Mouse (Mus musculus): ENCODE measurements around the gene Gpr107. TPM values are rescaled to one million over a fixed set of nuclear protein-coding genes. Genes with fewer than 3 reads are reported as not detected.

Gpr107 gene
- polyA plus RNA-seq, 1 experiment from 2014 or later = 41.4 TPM

- no peak for ATAC-seq (ENCODE audit: low FRiP score)
- 41% methylated on average over 3 of the region's 3 CpGs for WGBS
- peak overlapping the region; percentile 90; the same call in 1 of the 2 replicates for H3K9ac ChIP-seq
Measured at GRCm38 (mm10) chr2:31142505-31142904, 9.6 kb upstream of the Gpr107 start.

GRCm38 (mm10) chr2:31143326-31143725 is 8.8 kb upstream of the Gpr107 start:
- Histone ChIP-seq H3K27me3 (peaks cover 33% of the 10 kb centered on the region; the same call in 1 of the 2 replicates), H3K9ac (no peak overlapping the region), H3K36me3 (replicated peaks) (peaks cover 10% of the 10 kb centered on the region), H3K4me1 (peaks cover 18% of the 10 kb centered on the region), H3K4me3 (replicated peaks) (no peak overlapping the region), H3K4me2 (no peak overlapping the region), H3K27ac (no peak overlapping the region), H3K9me3 (no peaks in the 10 kb centered on the region)
- 78% methylated on average over 6 of the region's 6 CpGs for WGBS
- no peak for ATAC-seq (ENCODE audit: low FRiP score)

More at GRCm38 (mm10) chr2:31142505-31142904, 9.6 kb upstream of the Gpr107 start:
- peak overlapping the region; percentile 84 for H3K4me3 ChIP-seq (replicated peaks)
- peaks cover 33% of the 10 kb centered on the region; the same call in 1 of the 2 replicates for H3K27me3 ChIP-seq
- H3K4me2 ChIP-seq = peak overlapping the region; percentile 94
- peaks cover 18% of the 10 kb centered on the region for H3K4me1 ChIP-seq
- no peaks in the 10 kb centered on the region for H3K9me3 ChIP-seq
- H3K27ac ChIP-seq = 0 out of 2 replicates have a peak overlapping the region, but pooled peaks have one; percentile 25
- H3K36me3 ChIP-seq (replicated peaks) = peaks cover 10% of the 10 kb centered on the region

GRCm38 (mm10) chr2:31143768-31144695 is 8.1 kb upstream of the Gpr107 start:
- H3K4me3 ChIP-seq (replicated peaks) = no peak overlapping the region
- no peak for ATAC-seq (ENCODE audit: low FRiP score)
- H3K4me1 ChIP-seq = peaks cover 18% of the 10 kb centered on the region
- H3K36me3 ChIP-seq (replicated peaks) = peaks cover 10% of the 10 kb centered on the region
- no peaks in the 10 kb centered on the region for H3K9me3 ChIP-seq
- H3K9ac ChIP-seq = no peak overlapping the region
- no peak overlapping the region for H3K4me2 ChIP-seq
- WGBS = 80% methylated on average over 16 of the region's 16 CpGs
- no peak overlapping the region for H3K27ac ChIP-seq
- H3K27me3 ChIP-seq = peaks cover 33% of the 10 kb centered on the region; the same call in 1 of the 2 replicates

DNA sequence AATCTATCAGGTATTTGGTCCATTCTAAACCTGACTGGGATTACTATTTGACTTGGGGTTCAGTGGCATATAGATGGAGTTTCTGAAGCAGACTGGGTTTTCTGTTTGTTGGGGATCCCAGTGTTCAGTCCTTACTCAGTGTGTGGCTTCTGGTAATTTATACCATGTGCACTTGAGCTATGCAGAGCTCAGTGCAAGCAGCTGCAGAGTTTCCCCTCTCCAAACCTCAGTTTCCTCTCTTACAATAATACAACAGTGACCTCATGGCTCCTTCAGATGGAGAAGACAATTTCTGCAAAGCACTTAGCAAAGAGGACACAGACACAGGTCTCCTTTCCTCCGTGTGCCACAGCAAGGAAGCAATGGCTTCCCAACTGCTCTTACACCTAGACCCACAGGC is 7.2 kb upstream of the Gpr107 start:
- H3K4me3 ChIP-seq (replicated peaks) = no peak overlapping the region
- H3K4me2 ChIP-seq = no peak overlapping the region
- 76% methylated on average over 1 of the region's 1 CpGs for WGBS
- no peak for ATAC-seq (ENCODE audit: low FRiP score)
- peaks cover 10% of the 10 kb centered on the region for H3K36me3 ChIP-seq (replicated peaks)
- no peak overlapping the region for H3K9ac ChIP-seq
- H3K27ac ChIP-seq = no peak overlapping the region
- no peaks in the 10 kb centered on the region for H3K9me3 ChIP-seq
- peaks cover 18% of the 10 kb centered on the region for H3K4me1 ChIP-seq
- H3K27me3 ChIP-seq = peaks cover 31% of the 10 kb centered on the region; the same call in 1 of the 2 replicates

GRCm38 (mm10) chr2:31147054-31147453 is 5.1 kb upstream of the Gpr107 start:
- Histone ChIP-seq H3K4me2 (no peak overlapping the region), H3K27ac (no peak overlapping the region), H3K9me3 (no peaks in the 10 kb centered on the region), H3K9ac (no peak overlapping the region), H3K4me1 (peaks cover 15% of the 10 kb centered on the region), H3K4me3 (replicated peaks) (no peak overlapping the region), H3K27me3 (peaks cover 19% of the 10 kb centered on the region; the same call in 1 of the 2 replicates), H3K36me3 (replicated peaks) (peaks cover 10% of the 10 kb centered on the region)
- 89% methylated on average over 7 of the region's 7 CpGs for WGBS
- no peak for ATAC-seq (ENCODE audit: low FRiP score)

DNA sequence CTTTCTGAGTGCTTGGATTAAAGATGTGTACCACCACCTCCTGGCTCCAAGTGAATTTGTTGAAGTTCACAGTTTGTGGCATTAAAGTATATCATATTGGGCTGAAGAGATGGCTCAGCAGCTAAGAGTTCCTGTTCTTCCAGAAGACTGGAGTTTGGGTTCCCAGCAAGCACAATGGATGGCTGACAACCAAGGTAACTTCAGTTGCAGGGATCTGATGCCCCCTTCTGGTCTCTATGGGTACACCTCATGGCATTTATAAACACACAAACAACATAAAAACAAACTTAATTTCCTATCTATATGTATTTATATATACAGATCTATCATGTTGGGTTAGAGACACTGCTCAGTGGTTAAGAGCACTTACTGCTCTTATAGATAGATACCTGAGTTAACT is 1.4 kb upstream of the Gpr107 start:
- H3K4me2 ChIP-seq = no peak overlapping the region
- H3K9me3 ChIP-seq = no peaks in the 10 kb centered on the region
- peaks cover 26% of the 10 kb centered on the region for H3K4me1 ChIP-seq
- ATAC-seq (ENCODE audit: low FRiP score) = no peak
- H3K36me3 ChIP-seq (replicated peaks) = peaks cover 10% of the 10 kb centered on the region
- H3K27me3 ChIP-seq = no peaks in the 10 kb centered on the region
- no peak overlapping the region for H3K9ac ChIP-seq
- H3K27ac ChIP-seq = no peak overlapping the region
- no peak overlapping the region for H3K4me3 ChIP-seq (replicated peaks)

GRCm38 (mm10) chr2:31156846-31157245 is 4.7 kb downstream of the Gpr107 start:
- Histone ChIP-seq H3K4me2 (no peak overlapping the region), H3K27me3 (no peaks in the 10 kb centered on the region), H3K4me3 (replicated peaks) (no peak overlapping the region), H3K36me3 (replicated peaks) (peaks cover 5% of the 10 kb centered on the region; the same call in 1 of the 2 replicates), H3K4me1 (peaks cover 17% of the 10 kb centered on the region), H3K9me3 (no peaks in the 10 kb centered on the region), H3K9ac (no peak overlapping the region), H3K27ac (no peak overlapping the region)
- no peak for ATAC-seq (ENCODE audit: low FRiP score)
- WGBS = 93% methylated on average over 3 of the region's 3 CpGs

DNA sequence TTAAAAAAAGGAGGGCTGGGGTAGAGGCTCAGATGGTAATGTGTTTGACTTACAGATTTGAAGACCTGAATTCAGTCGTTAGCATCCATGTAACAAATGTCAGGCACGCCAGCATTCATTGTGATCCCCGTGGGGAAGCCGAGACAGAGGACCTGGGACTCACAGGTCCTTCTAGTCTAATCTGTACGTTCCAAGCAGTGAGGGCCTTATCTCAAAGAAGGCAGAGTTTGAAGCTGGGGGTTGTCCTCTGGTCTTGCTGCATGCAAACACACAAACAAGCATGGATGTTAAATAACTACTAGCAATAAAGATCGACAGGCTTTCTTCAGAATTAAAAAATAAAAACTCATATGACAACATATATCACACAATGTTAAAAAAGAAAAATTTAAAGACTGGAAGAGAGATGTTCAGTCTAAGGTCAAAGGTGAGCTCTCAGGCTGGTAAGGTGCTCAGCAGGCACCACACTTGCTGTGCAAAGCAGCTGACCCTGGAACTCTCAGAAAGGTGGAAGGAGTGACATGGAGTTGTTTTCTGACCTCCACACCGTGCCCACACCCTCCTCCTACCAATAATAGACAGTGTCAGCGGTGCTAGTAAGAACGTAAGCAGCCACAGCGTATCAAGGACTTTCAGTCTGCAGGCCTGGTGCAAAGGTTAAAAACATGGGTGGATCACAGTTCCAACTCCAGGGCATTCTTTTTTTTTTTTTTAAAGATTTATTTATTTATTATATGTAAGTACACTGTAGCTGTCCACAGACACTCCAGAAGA is 8.2 kb downstream of the Gpr107 start:
- Histone ChIP-seq H3K27ac (no peak overlapping the region), H3K4me2 (no peak overlapping the region), H3K9me3 (no peaks in the 10 kb centered on the region), H3K27me3 (no peaks in the 10 kb centered on the region), H3K36me3 (replicated peaks) (peaks cover 5% of the 10 kb centered on the region; the same call in 1 of the 2 replicates), H3K4me1 (peaks cover 15% of the 10 kb centered on the region), H3K4me3 (replicated peaks) (no peak overlapping the region), H3K9ac (no peak overlapping the region)
- 90% methylated on average over 10 of the region's 10 CpGs for WGBS
- ATAC-seq (ENCODE audit: low FRiP score) = no peak

DNA sequence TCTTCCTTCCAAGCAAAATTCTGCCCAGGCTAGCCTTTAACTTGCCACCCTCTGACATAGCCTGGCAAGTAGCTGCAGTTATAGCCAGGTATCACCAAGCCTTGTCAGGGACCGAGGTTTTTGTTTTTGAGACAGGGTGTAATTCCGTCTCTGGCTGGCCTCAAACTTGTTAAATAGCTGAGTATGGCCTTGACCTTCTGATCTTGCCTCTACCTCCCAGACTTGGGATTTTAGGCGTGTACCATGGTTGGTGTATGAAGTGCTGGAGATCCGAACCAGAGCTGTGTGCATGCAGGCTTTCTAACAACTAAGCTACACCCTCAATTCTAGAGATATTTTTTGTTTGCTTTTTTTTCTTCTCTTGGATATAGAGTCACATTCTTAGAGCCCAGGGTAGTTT is 9.5 kb downstream of the Gpr107 start:
- Histone ChIP-seq H3K9ac (no peak overlapping the region), H3K36me3 (replicated peaks) (peaks cover 5% of the 10 kb centered on the region; the same call in 1 of the 2 replicates), H3K27ac (no peak overlapping the region), H3K4me2 (no peak overlapping the region), H3K9me3 (no peaks in the 10 kb centered on the region), H3K4me1 (peaks cover 18% of the 10 kb centered on the region), H3K4me3 (replicated peaks) (no peak overlapping the region), H3K27me3 (no peaks in the 10 kb centered on the region)
- WGBS = 92% methylated on average over 4 of the region's 4 CpGs
- ATAC-seq (ENCODE audit: low FRiP score) = no peak

DNA sequence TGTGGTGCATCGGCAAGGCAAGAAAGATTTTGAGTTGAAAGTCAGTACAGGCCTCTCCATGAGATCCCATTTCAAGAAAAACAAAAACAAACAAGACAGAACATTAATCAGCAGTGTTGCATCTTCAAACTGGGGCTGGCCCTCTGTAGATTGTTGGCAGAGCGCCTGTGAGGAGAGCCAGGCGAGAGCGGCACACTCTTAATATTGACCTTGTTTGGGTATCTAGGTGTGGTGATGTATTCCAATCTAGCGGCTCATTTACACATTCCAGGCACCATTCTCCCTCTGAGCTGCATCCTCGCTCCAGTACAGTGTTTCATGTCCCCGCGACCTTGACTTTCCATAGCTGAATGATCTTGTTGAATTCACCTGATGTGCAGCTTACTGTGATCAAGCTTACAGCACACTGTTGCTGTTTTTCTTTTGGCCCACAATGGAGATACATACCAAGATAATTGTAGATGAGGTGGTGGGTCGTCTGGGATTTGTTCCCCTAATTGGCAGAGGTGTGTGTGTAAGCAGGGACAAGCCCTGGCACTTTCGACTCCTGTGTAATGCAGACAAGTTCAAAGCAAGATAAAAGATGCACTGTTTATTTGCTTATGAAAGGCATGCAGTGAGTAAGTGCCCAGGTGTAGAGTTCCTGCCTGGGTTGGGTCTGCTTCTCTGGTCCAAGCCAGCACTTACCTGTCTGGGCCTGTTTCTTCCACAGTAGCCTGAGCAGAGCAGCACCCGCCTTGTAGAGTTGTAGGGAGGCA is 11.4 kb downstream of the Gpr107 start:
- no peak overlapping the region for H3K27ac ChIP-seq
- H3K9me3 ChIP-seq = no peaks in the 10 kb centered on the region
- ATAC-seq (ENCODE audit: low FRiP score) = no peak
- H3K4me3 ChIP-seq (replicated peaks) = no peak overlapping the region
- WGBS = 88% methylated on average over 11 of the region's 11 CpGs
- H3K9ac ChIP-seq = no peak overlapping the region
- no peaks in the 10 kb centered on the region for H3K27me3 ChIP-seq
- peaks cover 16% of the 10 kb centered on the region for H3K36me3 ChIP-seq (replicated peaks)
- peaks cover 18% of the 10 kb centered on the region for H3K4me1 ChIP-seq
- no peak overlapping the region for H3K4me2 ChIP-seq

DNA sequence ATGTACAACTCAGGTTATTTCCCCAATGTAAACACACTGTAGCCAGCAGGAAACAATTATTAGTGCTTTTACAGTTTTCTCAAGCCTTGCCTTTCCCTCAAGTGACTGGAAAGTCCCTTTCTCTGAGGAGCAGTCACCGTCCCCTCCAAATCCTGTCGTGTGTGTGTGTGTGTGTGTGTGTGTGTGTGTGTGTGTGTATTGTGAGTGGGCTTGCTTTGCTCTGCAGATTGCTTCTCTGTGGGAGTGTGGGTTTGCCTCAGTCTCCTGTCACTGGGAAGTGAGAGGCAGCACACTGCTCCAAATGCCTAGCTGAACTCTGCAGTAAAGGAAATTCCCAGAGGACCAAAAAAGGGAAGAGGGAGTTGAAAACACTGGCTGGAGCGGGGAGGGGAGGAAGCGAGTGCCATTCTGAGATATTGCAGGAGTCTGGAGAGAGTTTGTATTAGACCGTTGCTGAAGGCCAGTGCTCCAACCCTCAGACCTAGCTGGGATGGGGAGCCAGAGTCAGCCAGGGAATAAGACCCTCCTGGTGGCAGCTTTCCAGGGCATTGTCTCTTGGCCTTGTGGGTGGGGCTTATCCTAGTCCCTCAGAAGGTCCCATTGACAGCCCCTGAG is 12.8 kb downstream of the Gpr107 start:
- Histone ChIP-seq H3K4me3 (replicated peaks) (no peak overlapping the region), H3K27ac (no peak overlapping the region), H3K27me3 (no peaks in the 10 kb centered on the region; the same call in 1 of the 2 replicates), H3K4me2 (no peak overlapping the region), H3K9me3 (no peaks in the 10 kb centered on the region), H3K36me3 (replicated peaks) (peaks cover 28% of the 10 kb centered on the region), H3K9ac (no peak overlapping the region), H3K4me1 (peaks cover 18% of the 10 kb centered on the region)
- 63% methylated on average over 5 of the region's 5 CpGs for WGBS
- ATAC-seq (ENCODE audit: low FRiP score) = no peak
